Mouse (Mus musculus) urinary bladder, postnatal 25 days (tissue): Measurements from ENCODE around the gene Padi6.

ENCODE experiments used
- DNase-seq: peaks from one replicate; pipeline ENCODE4 v3.0.0; 2022; ENCODE audit warnings: low spot score

Padi6 gene

DNA sequence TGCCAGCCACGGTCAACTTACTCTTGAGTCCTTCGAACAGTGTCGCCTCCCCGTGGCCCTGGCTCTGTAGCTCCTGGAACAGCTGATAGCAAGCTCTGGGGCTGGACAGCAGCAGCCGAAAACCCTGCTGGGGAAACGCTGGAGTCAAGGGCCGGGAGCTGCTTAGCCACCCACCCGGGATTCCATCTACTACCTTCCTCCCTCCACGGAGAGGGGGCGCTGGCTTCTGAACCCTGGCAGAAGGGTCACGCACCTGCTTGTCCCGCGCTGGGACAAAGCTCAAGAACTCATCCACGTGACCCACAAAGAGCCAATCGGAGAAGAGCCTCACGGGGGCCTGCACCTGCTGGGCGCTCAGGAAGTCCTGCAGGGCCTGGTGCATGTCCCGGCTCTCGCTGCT lies 7.9 kb upstream of the Padi6 start:
- no peak for DNase-seq

- DNase-seq: no peak
Measured at GRCm38 (mm10) chr4:140747978-140748377, 5.5 kb upstream of the Padi6 start.

GRCm38 (mm10) chr4:140744654-140745053 lies 2.2 kb upstream of the Padi6 start:
- DNase-seq: peak; percentile 37

GRCm38 (mm10) chr4:140743086-140743485 lies 643 bp upstream of the Padi6 start:
- DNase-seq: no peak

GRCm38 (mm10) chr4:140741401-140741800 lies 1.0 kb downstream of the Padi6 start:
- DNase-seq: no peak

DNA sequence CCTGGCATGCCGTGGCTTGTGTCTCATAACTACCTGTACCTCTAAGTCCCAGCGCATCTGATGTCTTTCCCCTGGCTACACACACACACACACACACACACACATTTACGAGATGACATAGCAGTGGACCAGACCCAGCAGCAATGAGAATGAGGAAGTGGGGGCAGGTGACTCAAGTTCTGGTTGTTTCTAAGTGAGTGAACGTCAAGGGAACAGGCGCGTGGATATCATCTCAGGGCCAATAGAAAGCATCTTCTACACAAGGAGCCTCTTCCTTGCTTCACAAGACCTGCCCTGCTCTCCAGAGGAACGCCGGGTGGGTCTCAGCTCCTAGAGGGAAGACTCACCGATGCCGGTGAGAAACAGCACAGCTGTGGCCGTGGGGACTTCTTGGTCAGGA lies 1.8 kb downstream of the Padi6 start:
- no peak for DNase-seq

GRCm38 (mm10) chr4:140732871-140733270 lies 9.6 kb downstream of the Padi6 start:
- no peak for DNase-seq

GRCm38 (mm10) chr4:140731654-140732053 lies 10.8 kb downstream of the Padi6 start:
- DNase-seq: no peak

DNA sequence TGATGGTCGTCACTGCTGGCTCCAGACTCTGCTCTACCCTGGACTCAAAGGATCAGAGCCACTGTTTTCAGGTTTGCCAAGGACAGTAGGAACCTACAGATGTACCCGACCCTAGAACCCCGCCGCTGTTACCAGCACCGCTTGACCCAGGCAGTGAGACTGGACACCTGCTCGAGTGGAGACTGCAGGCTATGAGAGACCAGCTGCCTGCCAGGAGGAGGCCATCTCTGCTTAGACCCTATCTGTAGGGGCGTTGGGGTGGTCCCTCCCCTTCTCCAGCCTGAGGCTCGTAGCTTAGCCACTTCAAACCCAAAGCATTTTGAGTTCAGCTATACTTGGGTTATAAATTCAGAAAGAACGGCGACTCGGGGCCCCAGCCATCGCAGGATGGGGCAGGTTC lies 15.5 kb downstream of the Padi6 start:
- DNase-seq: no peak

- DNase-seq: no peak
Measured at GRCm38 (mm10) chr4:140724739-140725138, 17.7 kb downstream of the Padi6 start.

GRCm38 (mm10) chr4:140723801-140724200 lies 18.6 kb downstream of the Padi6 start:
- no peak for DNase-seq

DNA sequence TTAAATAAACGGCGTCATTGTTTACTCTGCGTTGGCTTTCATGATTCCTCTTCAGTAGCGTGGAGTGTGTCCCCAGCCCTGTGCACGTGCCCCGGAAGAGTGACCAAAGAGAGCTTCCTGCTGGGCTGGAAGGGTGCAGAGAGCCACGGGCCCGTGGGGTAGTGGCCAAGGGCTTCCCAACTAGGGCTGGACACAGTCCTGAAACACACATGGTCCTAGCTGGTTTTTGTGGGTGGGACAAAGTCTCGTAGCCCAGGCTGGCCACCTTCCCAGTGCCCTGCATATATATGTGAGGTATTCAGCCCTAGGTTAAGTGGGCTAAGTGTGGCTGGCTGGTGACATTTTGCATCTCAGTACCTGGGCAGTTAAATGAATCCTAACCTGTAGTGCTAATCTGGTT lies 19.3 kb downstream of the Padi6 start:
- DNase-seq: no peak

GRCm38 (mm10) chr4:140722710-140723109 lies 19.7 kb downstream of the Padi6 start:
- no peak for DNase-seq

- DNase-seq: no peak
Measured at GRCm38 (mm10) chr4:140721968-140722490, 20.4 kb downstream of the Padi6 start.

DNA sequence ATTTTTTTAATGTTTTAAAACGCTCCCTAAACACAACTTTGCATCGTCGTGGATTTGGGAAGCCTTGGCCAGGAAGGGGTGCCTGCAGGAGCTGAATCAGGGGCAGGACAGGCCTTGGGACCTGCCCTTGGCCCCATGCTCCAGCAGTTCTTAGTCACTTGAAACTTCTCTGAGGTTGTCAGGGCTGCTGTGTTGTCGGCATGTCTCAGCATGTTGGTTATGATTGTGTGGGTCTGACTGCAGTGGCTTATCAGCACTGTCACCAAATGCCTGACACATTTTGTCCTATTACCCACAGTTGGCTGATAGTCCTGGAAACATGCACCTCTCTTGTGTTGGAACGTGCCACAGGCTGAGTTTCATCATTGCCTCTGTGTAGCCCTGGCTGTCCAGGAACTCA lies 22.4 kb downstream of the Padi6 start:
- no peak for DNase-seq

GRCm38 (mm10) chr4:140718436-140718835 lies 24.0 kb downstream of the Padi6 start:
- DNase-seq: no peak

GRCm38 (mm10) chr4:140716994-140717393 lies 25.4 kb downstream of the Padi6 start:
- DNase-seq: no peak

- no peak for DNase-seq
Measured at GRCm38 (mm10) chr4:140714586-140714985, 27.9 kb downstream of the Padi6 start.

- DNase-seq: peak; percentile 84
Measured at GRCm38 (mm10) chr4:140713480-140714365, 28.7 kb downstream of the Padi6 start.

GRCm38 (mm10) chr4:140711360-140711759 lies 31.1 kb downstream of the Padi6 start:
- DNase-seq: no peak

GRCm38 (mm10) chr4:140710781-140711180 lies 31.7 kb downstream of the Padi6 start:
- no peak for DNase-seq

DNA sequence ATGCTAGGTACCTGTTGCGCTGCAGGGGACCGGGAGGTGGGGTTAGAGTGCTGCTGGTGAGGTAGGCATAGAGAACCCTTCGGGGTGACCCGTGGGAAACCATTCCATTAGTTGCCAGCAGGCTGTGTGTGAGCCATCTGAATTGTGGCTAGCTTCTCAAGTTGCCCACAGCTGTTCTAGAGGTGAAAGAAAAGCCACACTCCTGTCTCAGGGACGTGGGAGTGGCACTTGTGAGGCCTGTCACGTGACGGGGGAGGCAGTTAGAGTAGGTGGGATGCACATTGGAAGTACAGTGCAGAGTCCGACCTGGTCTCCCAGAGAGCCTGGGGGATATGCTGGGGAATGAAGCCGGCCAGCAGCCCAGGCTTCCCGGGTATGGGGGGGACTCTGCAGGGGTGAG lies 32.8 kb downstream of the Padi6 start:
- DNase-seq: no peak

GRCm38 (mm10) chr4:140709111-140709510 lies 33.3 kb downstream of the Padi6 start:
- DNase-seq: no peak
